Mouse (Mus musculus): ENCODE data around the gene Gucy2g.
"Not testable (repeated sequence)": the region's sequence is repeated elsewhere in the genome, so short reads cannot be mapped to it uniquely, and the experiment has no call there.

Gucy2g gene

GRCm38 (mm10) chr19:55158606-55159005, 82.4 kb downstream of the Gucy2g start:
- DNase-seq: no peak

- DNase-seq: no peak
Observed at GRCm38 (mm10) chr19:55157029-55157428, 84.0 kb downstream of the Gucy2g start.

- DNase-seq: no peak
Observed at GRCm38 (mm10) chr19:55152983-55153382, 88.1 kb downstream of the Gucy2g start.

- not testable (repeated sequence) for DNase-seq
Observed at GRCm38 (mm10) chr19:55152274-55152673, 88.8 kb downstream of the Gucy2g start.

- no peak for DNase-seq
Observed at GRCm38 (mm10) chr19:55149646-55150045, 91.4 kb downstream of the Gucy2g start.

GRCm38 (mm10) chr19:55148109-55148508, 92.9 kb downstream of the Gucy2g start:
- no peak for DNase-seq

Measured in lung, postnatal 4 days (tissue).